Mouse (Mus musculus) kidney, embryonic 15.5 days (tissue): ENCODE measurements around the gene Zfp512. TPM values are rescaled to one million over a fixed set of nuclear protein-coding genes. Genes with fewer than 3 reads are reported as not detected.

Experiments used
- polyA plus RNA-seq: library from polyadenylated mRNA; unstranded; fragments of >200 nt; fragmentation: Nextera tagmentation; extraction: Ambion mirVana; gene quantifications from 2 replicates; pipeline ENCODE4 v1.2.1, GENCODE M21; 2015

The Zfp512 gene
- polyA plus RNA-seq, 1 experiment from 2014 or later: 60.2 TPM

Other genes starting within 250 kb of the Zfp512 start
- gene Ppm1g, start 231.7 kb upstream of the Zfp512 start, polyA plus RNA-seq: 130 and 144 TPM in 2 replicates
- gene Nrbp1, start 211.6 kb upstream of the Zfp512 start, polyA plus RNA-seq: 156 and 171 TPM in 2 replicates
- 0.83 TPM in 1 of 2 replicates, not detected in the other for gene Gm9970, start 211.2 kb upstream of the Zfp512 start, polyA plus RNA-seq
- 21.5 and 25.1 TPM in 2 replicates for gene Krtcap3, start 200.7 kb upstream of the Zfp512 start, polyA plus RNA-seq
- 36.3 and 36.9 TPM in 2 replicates for gene Ift172, start 161.3 kb upstream of the Zfp512 start, polyA plus RNA-seq
- gene Fndc4, start 156.4 kb upstream of the Zfp512 start, polyA plus RNA-seq: 42.3 and 46.2 TPM in 2 replicates
- 0.21 and 0.70 TPM in 2 replicates for gene Gckr, start 155.0 kb upstream of the Zfp512 start, polyA plus RNA-seq
- not detected in 2 replicates for gene 4930548H24Rik, start 33.3 kb downstream of the Zfp512 start, polyA plus RNA-seq
- gene Gpn1, start 42.3 kb downstream of the Zfp512 start, polyA plus RNA-seq: 70.5 and 72.3 TPM in 2 replicates
- 36.7 and 38.9 TPM in 2 replicates for gene Slc4a1ap, start 74.6 kb downstream of the Zfp512 start, polyA plus RNA-seq
- 24.7 and 28.9 TPM in 2 replicates for gene Supt7l, start 75.4 kb downstream of the Zfp512 start, polyA plus RNA-seq
- 272 and 284 TPM in 2 replicates for gene Mrpl33, start 144.5 kb downstream of the Zfp512 start, polyA plus RNA-seq
- gene Rbks, start 245.2 kb downstream of the Zfp512 start, polyA plus RNA-seq: 4.5 and 5.5 TPM in 2 replicates
- 76.7 and 83.2 TPM in 2 replicates for gene Babam2, start 245.3 kb downstream of the Zfp512 start, polyA plus RNA-seq